Mouse (Mus musculus): ENCODE results near the gene N4bp2l2. TPM values are rescaled to one million over a fixed set of nuclear protein-coding genes. Genes with fewer than 3 reads are reported as not detected.

N4bp2l2 gene
- total and polyA plus RNA-seq, 2 experiments from 2014 or later = 26.5 to 93.1 TPM

DNA sequence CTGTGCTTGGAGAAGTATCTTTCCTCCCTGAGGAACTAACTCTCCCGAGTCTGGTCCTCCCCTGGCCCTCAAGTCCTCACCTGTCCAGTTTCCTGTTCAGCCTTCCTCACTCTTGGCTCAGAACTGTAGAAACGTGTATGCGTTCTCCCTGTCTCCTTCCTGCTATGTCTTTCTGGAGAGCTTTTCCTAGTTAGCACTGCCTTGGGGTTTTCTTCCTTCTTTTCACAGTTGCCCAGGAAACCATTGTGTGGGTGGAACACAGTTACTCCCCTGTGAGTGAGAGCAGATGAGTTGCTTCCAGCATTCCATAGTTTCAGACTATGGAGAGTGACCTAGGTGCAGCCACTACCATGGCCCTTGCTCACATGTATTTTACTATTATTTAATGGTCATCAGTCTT is 99.8 kb downstream of the N4bp2l2 start:
- DNase-seq = no peak
- TF ChIP-seq CTCF (IDR thresholded peaks at IDR 0.05; ENCODE audit: low read depth) = no peak
- H3K27ac ChIP-seq (ENCODE audit: low read depth, low read length) = no peak overlapping the region
- no peaks in the 10 kb centered on the region for H3K27me3 ChIP-seq (ENCODE audit: insufficient read depth, low read length)
- 43% methylated on average over 3 of the region's 3 CpGs for WGBS
- no peak overlapping the region for H3K4me3 ChIP-seq (ENCODE audit: low read depth, low read length)
- no peak overlapping the region for H3K9ac ChIP-seq
- H3K36me3 ChIP-seq (ENCODE audit: insufficient read depth) = peaks cover 20% of the 10 kb centered on the region
- no peaks in the 10 kb centered on the region for H3K9me3 ChIP-seq (ENCODE audit: low read length)
- H3K4me1 ChIP-seq (ENCODE audit: insufficient read depth) = no peaks in the 10 kb centered on the region
- 0 out of 2 replicates have a peak, but pooled peaks have one; percentile 18 for ATAC-seq
- no peak overlapping the region for H3K4me2 ChIP-seq (ENCODE audit: low read depth)

DNA sequence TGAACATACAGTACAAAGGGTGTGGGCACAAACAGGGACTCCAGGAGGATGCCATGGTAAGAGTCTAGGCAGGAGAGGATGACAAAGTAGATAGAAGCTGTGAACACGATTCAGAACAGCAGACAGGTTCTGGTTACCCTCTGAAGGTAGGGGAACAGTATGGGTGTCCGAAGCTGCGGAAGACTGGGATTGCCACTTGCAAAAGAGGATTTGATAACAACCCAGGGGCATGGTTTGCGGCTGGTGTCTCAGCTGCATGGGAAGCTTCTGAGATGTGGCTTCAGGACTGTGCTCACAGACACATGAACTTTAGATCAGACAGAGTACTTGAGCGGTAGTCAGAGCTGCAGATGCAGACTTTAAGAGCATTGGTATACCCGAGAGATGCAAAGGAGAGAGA is 101.6 kb downstream of the N4bp2l2 start:
- no peak for TF ChIP-seq CTCF (IDR thresholded peaks at IDR 0.05; ENCODE audit: low read depth)
- peaks cover 25% of the 10 kb centered on the region for H3K36me3 ChIP-seq (ENCODE audit: insufficient read depth)
- ATAC-seq = no peak
- no peaks in the 10 kb centered on the region for H3K27me3 ChIP-seq (ENCODE audit: insufficient read depth, low read length)
- no peaks in the 10 kb centered on the region for H3K9me3 ChIP-seq (ENCODE audit: low read length)
- H3K9ac ChIP-seq = no peak overlapping the region
- H3K27ac ChIP-seq (ENCODE audit: low read depth, low read length) = no peak overlapping the region
- 93% methylated on average over 6 of the region's 6 CpGs for WGBS
- no peak for DNase-seq
- no peaks in the 10 kb centered on the region for H3K4me1 ChIP-seq (ENCODE audit: insufficient read depth)
- H3K4me3 ChIP-seq (ENCODE audit: low read depth, low read length) = no peak overlapping the region
- H3K4me2 ChIP-seq (ENCODE audit: low read depth) = no peak overlapping the region

DNA sequence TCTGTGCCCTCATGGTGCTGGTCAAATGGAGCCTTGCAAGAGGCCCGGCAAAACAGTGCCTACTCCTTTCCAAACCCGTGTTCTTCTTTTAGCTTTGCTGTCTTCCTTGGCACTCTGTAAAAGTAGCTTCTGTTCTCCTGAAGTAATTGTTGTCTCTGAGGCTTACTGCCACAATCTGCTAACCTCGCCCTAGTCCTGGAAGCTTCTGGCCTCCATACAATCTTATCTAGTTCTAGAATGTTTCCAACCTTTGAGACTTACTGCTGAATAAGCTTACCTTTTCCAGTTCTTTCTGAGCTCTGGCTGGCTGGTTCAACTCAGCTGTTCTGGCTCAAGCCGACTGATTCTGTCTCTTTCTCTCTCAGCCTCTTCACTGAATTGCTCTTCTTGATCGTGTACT is 104.2 kb downstream of the N4bp2l2 start:
- no peak overlapping the region for H3K27ac ChIP-seq (ENCODE audit: low read depth, low read length)
- DNase-seq (no peak), ATAC-seq (no peak)
- no peak overlapping the region for H3K4me3 ChIP-seq (ENCODE audit: low read depth, low read length)
- no peak for TF ChIP-seq CTCF (IDR thresholded peaks at IDR 0.05; ENCODE audit: low read depth)
- H3K9ac ChIP-seq = no peak overlapping the region
- WGBS = 89% methylated on average over 5 of the region's 5 CpGs
- H3K36me3 ChIP-seq (ENCODE audit: insufficient read depth) = peaks cover 29% of the 10 kb centered on the region
- H3K4me1 ChIP-seq (ENCODE audit: insufficient read depth) = no peaks in the 10 kb centered on the region
- no peaks in the 10 kb centered on the region for H3K9me3 ChIP-seq (ENCODE audit: low read length)
- no peak overlapping the region for H3K4me2 ChIP-seq (ENCODE audit: low read depth)
- H3K27me3 ChIP-seq (ENCODE audit: insufficient read depth, low read length) = no peaks in the 10 kb centered on the region

DNA sequence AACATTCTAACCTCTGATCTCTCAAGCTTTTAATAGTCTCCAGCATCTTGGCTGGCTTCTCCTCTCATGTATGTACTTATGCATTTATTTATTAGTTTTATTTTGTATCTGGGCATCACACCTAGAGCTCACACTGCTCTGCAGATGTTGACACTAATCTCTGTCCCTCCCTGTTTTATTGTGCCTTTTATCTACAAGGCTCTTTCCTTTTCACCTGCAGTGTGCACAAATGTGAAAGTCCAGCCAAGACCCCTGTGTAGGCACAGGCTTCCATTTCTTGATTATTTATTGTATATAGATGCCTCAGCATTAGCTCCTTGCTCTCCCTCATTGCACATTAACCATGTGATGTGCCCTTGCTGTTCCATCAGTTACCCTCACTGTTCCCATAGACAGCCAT is 104.6 kb downstream of the N4bp2l2 start:
- Histone ChIP-seq H3K27me3 (ENCODE audit: insufficient read depth, low read length) (no peaks in the 10 kb centered on the region), H3K4me2 (ENCODE audit: low read depth) (no peak overlapping the region), H3K9ac (no peak overlapping the region), H3K4me3 (ENCODE audit: low read depth, low read length) (no peak overlapping the region), H3K4me1 (ENCODE audit: insufficient read depth) (no peaks in the 10 kb centered on the region), H3K36me3 (ENCODE audit: insufficient read depth) (peaks cover 29% of the 10 kb centered on the region), H3K27ac (ENCODE audit: low read depth, low read length) (no peak overlapping the region), H3K9me3 (ENCODE audit: low read length) (no peaks in the 10 kb centered on the region)
- DNase-seq (no peak), ATAC-seq (no peak)
- TF ChIP-seq CTCF (IDR thresholded peaks at IDR 0.05; ENCODE audit: low read depth) = no peak

DNA sequence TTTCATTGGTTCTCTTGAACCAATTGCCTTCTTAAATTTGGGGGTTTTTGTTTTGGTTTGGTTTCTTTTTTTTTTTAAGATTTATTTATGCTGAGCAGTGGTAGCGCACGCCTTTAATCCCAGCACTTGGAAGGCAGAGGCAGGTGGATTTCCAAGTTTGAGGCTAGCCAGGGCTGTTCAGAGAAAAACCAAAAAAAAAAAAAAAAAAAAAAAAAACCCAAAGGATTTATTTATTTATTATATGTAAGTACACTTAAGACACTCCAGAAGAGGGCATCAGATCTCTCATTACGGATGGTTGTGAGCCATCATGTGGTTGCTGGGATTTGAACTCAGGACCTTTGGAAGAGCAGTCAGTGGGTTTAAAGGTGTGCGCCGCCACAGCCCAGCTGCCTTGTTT is 105.1 kb downstream of the N4bp2l2 start:
- Histone ChIP-seq H3K9ac (no peak overlapping the region), H3K4me3 (ENCODE audit: low read depth, low read length) (no peak overlapping the region), H3K4me2 (ENCODE audit: low read depth) (no peak overlapping the region), H3K27ac (ENCODE audit: low read depth, low read length) (no peak overlapping the region), H3K9me3 (ENCODE audit: low read length) (no peaks in the 10 kb centered on the region), H3K27me3 (ENCODE audit: insufficient read depth, low read length) (no peaks in the 10 kb centered on the region), H3K4me1 (ENCODE audit: insufficient read depth) (no peaks in the 10 kb centered on the region), H3K36me3 (ENCODE audit: insufficient read depth) (peaks cover 29% of the 10 kb centered on the region)
- 94% methylated on average over 5 of the region's 5 CpGs for WGBS
- ATAC-seq = no peak
- no peak for TF ChIP-seq CTCF (IDR thresholded peaks at IDR 0.05; ENCODE audit: low read depth)
- DNase-seq = no peak

DNA sequence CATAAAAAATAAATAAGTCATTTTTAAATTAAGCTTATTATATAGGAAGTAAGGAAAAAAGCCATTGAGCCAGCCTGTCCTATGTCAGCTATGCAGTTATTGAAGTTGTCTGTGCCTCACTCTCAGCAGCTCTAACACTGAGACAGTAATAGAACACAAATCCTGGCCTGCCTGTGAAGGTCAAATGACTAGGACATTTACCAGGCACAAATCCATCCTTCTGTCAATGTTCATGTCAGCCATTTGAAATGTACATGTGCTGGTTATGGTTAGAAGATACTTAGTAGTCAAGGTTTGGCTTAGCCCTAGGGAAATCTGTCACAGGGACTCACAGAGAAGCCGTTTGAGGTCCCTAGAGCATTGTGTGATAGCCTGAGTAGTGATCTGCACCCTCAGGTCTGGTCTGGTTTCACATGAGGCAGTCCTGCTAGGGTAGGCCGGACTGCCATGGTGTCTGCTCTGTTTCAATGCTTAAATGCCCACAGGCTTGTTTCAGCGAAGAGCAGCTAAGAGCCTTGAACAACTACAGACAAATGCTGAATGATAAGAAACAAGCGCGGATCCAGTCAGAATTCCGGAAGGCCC is 106.4 kb downstream of the N4bp2l2 start:
- no peak for TF ChIP-seq CTCF (IDR thresholded peaks at IDR 0.05; ENCODE audit: low read depth)
- Histone ChIP-seq H3K36me3 (ENCODE audit: insufficient read depth) (peaks cover 25% of the 10 kb centered on the region), H3K9ac (no peak overlapping the region), H3K9me3 (ENCODE audit: low read length) (no peaks in the 10 kb centered on the region), H3K27ac (ENCODE audit: low read depth, low read length) (no peak overlapping the region), H3K4me1 (ENCODE audit: insufficient read depth) (no peaks in the 10 kb centered on the region), H3K4me2 (ENCODE audit: low read depth) (no peak overlapping the region), H3K4me3 (ENCODE audit: low read depth, low read length) (no peak overlapping the region), H3K27me3 (ENCODE audit: insufficient read depth, low read length) (no peaks in the 10 kb centered on the region)
- DNase-seq (no peak), ATAC-seq (no peak)
- WGBS = 96% methylated on average over 6 of the region's 6 CpGs

Other genes starting within 250 kb of the N4bp2l2 start
- gene Zar1l, start 148.0 kb downstream of the N4bp2l2 start, total RNA-seq (2014; rRNA removed) = 0.43 TPM in 1 of 2 replicates, not detected in the other
- gene Zar1l, start 148.0 kb downstream of the N4bp2l2 start, polyA plus RNA-seq (2015; fragmentation: Nextera tagmentation; extraction: Ambion mirVana) = not detected in 2 replicates
- gene Brca2, start 143.6 kb downstream of the N4bp2l2 start, total RNA-seq (2014; rRNA removed) = 9.8 and 12.2 TPM in 2 replicates
- gene Brca2, start 143.6 kb downstream of the N4bp2l2 start, polyA plus RNA-seq (2015; fragmentation: Nextera tagmentation; extraction: Ambion mirVana) = 5.2 and 9.7 TPM in 2 replicates
- 15.9 and 27.4 TPM in 2 replicates for gene N4bp2l1, start 69.0 kb downstream of the N4bp2l2 start, total RNA-seq (2014; rRNA removed)
- 19.5 and 28.0 TPM in 2 replicates for gene N4bp2l1, start 69.0 kb downstream of the N4bp2l2 start, polyA plus RNA-seq (2015; fragmentation: Nextera tagmentation; extraction: Ambion mirVana)
- 43.5 and 50.0 TPM in 2 replicates for gene Pds5b, start 7.6 kb upstream of the N4bp2l2 start, total RNA-seq (2014; rRNA removed)
- gene Pds5b, start 7.6 kb upstream of the N4bp2l2 start, polyA plus RNA-seq (2015; fragmentation: Nextera tagmentation; extraction: Ambion mirVana) = 11.7 and 17.2 TPM in 2 replicates

All from forebrain, postnatal 0 days (tissue).